Mouse (Mus musculus) ES-Bruce4 (cell line): ENCODE data around the gene Nxf1. TPM values are rescaled to one million over a fixed set of nuclear protein-coding genes. Genes with fewer than 3 reads are reported as not detected.
A peak's percentile ranks its signal among the peaks of the same experiment; 100 is the strongest.

Experiments
- H3K27ac ChIP-seq: 2 replicates; pipeline ENCODE4 v1.5.1; 2012; ENCODE audit warnings: low read length, inconsistent platforms; ENCODE audit not compliant: insufficient read depth
- H3K27me3 ChIP-seq: 2 replicates; pipeline ENCODE4 v1.6.1; 2012; ENCODE audit warnings: mild to moderate bottlenecking, low read length, inconsistent platforms; ENCODE audit not compliant: control insufficient read depth, poor library complexity, insufficient read depth, severe bottlenecking
- H3K36me3 ChIP-seq: 2 replicates; pipeline ENCODE4 v1.6.1; 2012; ENCODE audit warnings: inconsistent platforms, mild to moderate bottlenecking, low read length, moderate library complexity; ENCODE audit not compliant: control insufficient read depth, poor library complexity, insufficient read depth, severe bottlenecking
- H3K4me1 ChIP-seq: one replicate; pipeline ENCODE4 v1.8.1; 2011; ENCODE audit warnings: low read length; ENCODE audit not compliant: control insufficient read depth, insufficient read depth
- H3K4me3 ChIP-seq: 2 replicates; pipeline ENCODE4 v1.5.1; 2011; ENCODE audit warnings: low read depth, mild to moderate bottlenecking, low read length
- H3K9ac ChIP-seq: 2 replicates; pipeline ENCODE4 v1.6.1; 2012; ENCODE audit warnings: low read depth, mild to moderate bottlenecking, inconsistent platforms; ENCODE audit not compliant: poor library complexity, severe bottlenecking
- H3K9me3 ChIP-seq: replicated peaks from 2 replicates; pipeline ENCODE4 v1.6.1; 2012; ENCODE audit warnings: mild to moderate bottlenecking, low read length, inconsistent platforms; ENCODE audit not compliant: control insufficient read depth, poor library complexity, insufficient read depth, severe bottlenecking
- CTCF ChIP-seq: IDR thresholded peaks from one replicate; pipeline ENCODE4 v1.8.1; 2011; ENCODE audit warnings: low read depth, low read length
- EP300 ChIP-seq: IDR thresholded peaks from 2 replicates; pipeline ENCODE4 v1.6.1; 2011; ENCODE audit warnings: low read depth, low read length; ENCODE audit not compliant: insufficient read depth
- POLR2A ChIP-seq: IDR thresholded peaks from one replicate; pipeline ENCODE4 v1.8.1; 2011; ENCODE audit warnings: low read length; ENCODE audit not compliant: insufficient read depth
- polyA plus RNA-seq: library from polyadenylated mRNA; stranded (reverse); fragments of >200 nt; gene quantifications from 2 replicates; pipeline ENCODE4 v1.2.4, GENCODE M21; 2011; ENCODE audit warnings: low read depth; ENCODE audit not compliant: missing spikeins, insufficient read depth, insufficient read length

The Nxf1 gene
- polyA plus RNA-seq, 1 experiment: 122 TPM

DNA sequence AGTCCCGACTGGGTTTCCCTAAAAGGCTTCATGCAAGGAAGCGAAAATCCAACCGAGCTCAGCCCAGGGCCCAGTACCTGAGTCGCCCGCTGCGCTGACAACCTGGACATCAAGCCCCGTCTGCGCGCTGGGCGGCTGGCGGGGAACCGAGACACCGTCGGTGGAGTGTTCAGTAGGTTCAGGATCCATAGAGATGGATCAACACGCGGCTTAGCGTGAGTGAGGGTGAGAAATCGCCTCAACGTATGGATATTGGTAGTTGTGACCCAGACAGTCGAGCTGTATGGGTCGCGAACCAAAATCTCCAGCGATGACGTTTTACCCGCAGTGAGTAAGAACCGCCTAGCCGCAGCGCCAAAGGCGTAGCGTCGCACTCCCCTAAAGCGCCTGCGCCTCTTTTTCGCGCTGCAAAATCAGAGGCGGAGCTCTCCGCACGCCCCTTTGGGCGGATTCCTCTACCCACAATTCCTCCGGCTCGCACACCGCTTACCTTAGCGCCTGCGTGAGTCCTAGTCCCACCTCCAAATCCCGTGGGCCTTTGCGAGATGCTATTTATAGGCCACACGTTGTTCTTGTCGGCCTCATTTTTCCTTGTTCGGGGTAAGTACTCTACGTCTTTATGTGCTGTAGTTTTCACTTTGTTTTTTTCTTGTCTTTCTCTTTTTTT lies 33.8 kb upstream of the Nxf1 start, which contains the start of gene Slc3a2:
Gene Slc3a2, minus strand, starts transcription at position 463 of the 667 bp plus-strand sequence.
- H3K9ac ChIP-seq: peak within 1 kb of the TSS; percentile 100
- H3K36me3 ChIP-seq: peaks cover 36% of the 10 kb centered on the region
- H3K4me1 ChIP-seq: no peaks in the 10 kb centered on the region
- no peaks in the 10 kb centered on the region for H3K9me3 ChIP-seq
- H3K27ac ChIP-seq: peak within 1 kb of the TSS; percentile 94
- TF ChIP-seq CTCF: no peak
- peak; percentile 42; the same call in 1 of the 2 replicates for TF ChIP-seq EP300
- peak; percentile 70 for TF ChIP-seq POLR2A
- peak within 1 kb of the TSS; percentile 96 for H3K4me3 ChIP-seq
- no peaks in the 10 kb centered on the region for H3K27me3 ChIP-seq

DNA sequence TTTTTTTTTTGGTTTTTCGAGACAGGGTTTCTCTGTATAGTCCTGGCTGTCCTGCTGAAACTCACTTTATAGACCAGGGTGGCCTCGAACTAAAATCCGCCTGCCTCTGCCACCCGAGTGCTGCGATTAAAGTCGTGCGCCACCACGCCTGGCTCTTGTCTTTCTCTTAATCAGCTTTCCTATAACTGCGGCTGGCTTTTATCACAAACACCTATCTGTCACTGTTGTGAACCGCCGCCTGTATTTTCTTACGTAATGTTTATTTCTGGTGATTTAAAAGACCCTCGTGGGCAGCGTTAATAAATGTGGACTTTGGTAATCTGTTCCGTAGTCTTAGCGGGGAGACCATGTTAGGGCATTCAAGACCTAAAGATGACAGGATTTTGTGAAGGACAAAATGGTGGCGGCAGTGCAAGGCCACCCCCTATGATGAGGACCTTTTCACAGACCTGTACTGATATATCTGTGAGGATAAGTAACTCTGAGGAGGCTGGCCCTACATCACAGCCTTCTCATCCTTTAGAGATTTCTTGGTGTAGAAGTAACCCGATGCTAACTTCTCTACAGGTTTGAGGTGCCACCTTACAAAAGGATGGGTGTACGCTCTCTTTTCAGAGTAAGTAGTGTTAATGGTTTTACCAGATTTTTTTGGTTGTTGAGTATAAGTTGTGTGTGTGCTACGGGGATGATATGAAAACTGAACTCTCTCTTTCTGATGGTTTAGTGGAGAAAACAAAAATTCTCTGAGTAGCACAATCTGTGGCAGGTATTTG lies 33.1 kb upstream of the Nxf1 start:
- peak overlapping the region; percentile 96 for H3K4me3 ChIP-seq
- H3K27me3 ChIP-seq: no peaks in the 10 kb centered on the region
- H3K9me3 ChIP-seq: no peaks in the 10 kb centered on the region
- H3K4me1 ChIP-seq: no peaks in the 10 kb centered on the region
- H3K27ac ChIP-seq: peak overlapping the region; percentile 94
- no peak for TF ChIP-seq POLR2A
- peaks cover 36% of the 10 kb centered on the region for H3K36me3 ChIP-seq
- H3K9ac ChIP-seq: peak overlapping the region; percentile 100

GRCm38 (mm10) chr19:8724392-8724791 lies 32.5 kb upstream of the Nxf1 start:
- H3K27ac ChIP-seq: peak overlapping the region; percentile 94
- H3K9ac ChIP-seq: peak overlapping the region; percentile 100
- H3K9me3 ChIP-seq: no peaks in the 10 kb centered on the region
- no peaks in the 10 kb centered on the region for H3K4me1 ChIP-seq
- TF ChIP-seq POLR2A (no peak), CTCF (no peak), EP300 (no peak)
- peak overlapping the region; percentile 96 for H3K4me3 ChIP-seq
- no peaks in the 10 kb centered on the region for H3K27me3 ChIP-seq
- peaks cover 36% of the 10 kb centered on the region for H3K36me3 ChIP-seq

DNA sequence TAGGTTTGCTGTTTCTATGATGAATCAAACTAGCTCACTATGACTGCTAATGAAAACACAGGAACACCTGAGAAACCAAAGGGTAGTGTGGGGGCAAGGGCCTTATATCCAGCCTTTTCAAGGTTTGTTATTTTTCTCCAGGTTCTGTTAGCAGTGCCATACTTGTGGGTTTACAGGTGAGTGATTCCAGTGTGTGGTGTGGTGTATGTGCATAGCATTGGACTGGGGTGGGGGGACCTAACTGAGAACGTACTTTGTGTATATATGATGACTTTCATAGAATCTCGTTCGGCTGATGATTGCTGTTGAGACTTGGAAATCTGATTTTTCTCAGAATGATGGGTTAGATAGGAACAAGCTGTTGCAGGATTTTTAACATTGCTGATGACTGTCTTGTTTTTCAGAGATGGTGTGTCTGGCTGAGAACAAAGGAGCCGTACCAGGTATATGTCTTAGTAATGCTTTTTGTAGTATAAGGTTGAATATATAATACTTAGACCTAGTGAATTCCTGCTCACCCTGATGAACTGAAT lies 31.7 kb upstream of the Nxf1 start:
- H3K27ac ChIP-seq: peak overlapping the region; percentile 94

DNA sequence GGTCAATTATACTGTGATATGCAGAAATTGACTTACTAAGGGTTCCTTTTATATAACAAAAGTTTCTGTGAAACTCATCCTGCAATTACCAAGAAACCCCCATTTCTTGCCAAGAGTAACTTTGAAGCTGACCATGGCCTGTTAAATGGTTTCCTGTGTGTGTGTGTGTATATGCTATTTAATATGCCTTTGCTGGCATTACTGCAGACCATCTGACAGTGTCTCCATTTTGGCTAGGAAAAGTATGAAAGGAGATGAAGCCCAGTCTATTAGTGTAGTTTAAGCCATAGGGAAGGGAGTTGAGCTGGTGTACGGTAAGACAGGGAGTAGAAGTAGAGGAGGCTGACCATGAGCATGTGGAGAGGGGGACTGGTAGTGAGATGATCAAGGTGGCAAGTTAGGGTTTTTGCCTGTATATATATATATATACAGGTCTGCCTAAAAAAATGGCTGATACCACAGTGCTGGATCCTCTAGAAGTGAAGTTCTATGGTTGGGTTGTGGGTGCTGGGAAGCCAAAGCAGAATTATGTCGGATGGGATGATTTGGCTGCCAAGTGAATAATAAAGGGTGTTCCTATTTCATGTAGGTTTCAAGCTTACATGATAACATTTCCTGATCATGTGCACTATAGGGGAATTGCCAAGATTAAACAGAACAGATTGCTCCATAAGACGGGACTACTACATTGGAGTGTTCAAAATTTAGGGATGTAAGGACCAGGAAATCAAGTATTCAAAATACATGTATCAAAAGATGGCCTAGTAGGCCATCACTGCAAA lies 30.1 kb upstream of the Nxf1 start:
- 0 out of 2 replicates have a peak overlapping the region, but pooled peaks have one; percentile 100 for H3K9ac ChIP-seq
- H3K4me1 ChIP-seq: no peaks in the 10 kb centered on the region
- H3K27ac ChIP-seq: 0 out of 2 replicates have a peak overlapping the region, but pooled peaks have one; percentile 24
- TF ChIP-seq POLR2A (no peak), EP300 (no peak), CTCF (no peak)
- peaks cover 36% of the 10 kb centered on the region for H3K36me3 ChIP-seq
- H3K9me3 ChIP-seq: no peaks in the 10 kb centered on the region
- H3K27me3 ChIP-seq: no peaks in the 10 kb centered on the region
- H3K4me3 ChIP-seq: no peak overlapping the region

More for the DNA sequence above, 31.7 kb upstream of the Nxf1 start:
- Histone ChIP-seq H3K36me3 (peaks cover 36% of the 10 kb centered on the region), H3K9ac (peak overlapping the region; percentile 100), H3K4me3 (peak overlapping the region; percentile 96), H3K4me1 (no peaks in the 10 kb centered on the region), H3K27me3 (no peaks in the 10 kb centered on the region), H3K9me3 (no peaks in the 10 kb centered on the region)
- TF ChIP-seq CTCF (no peak), EP300 (no peak), POLR2A (no peak)
